Mouse (Mus musculus): ENCODE measurements at regions not wholly inside any gene's neighbourhood (a gene's known extent, or its start where the extent isn't known, plus 50 kb on each side); places are given as distances from the start of the nearest gene placed in this dataset.

DNA sequence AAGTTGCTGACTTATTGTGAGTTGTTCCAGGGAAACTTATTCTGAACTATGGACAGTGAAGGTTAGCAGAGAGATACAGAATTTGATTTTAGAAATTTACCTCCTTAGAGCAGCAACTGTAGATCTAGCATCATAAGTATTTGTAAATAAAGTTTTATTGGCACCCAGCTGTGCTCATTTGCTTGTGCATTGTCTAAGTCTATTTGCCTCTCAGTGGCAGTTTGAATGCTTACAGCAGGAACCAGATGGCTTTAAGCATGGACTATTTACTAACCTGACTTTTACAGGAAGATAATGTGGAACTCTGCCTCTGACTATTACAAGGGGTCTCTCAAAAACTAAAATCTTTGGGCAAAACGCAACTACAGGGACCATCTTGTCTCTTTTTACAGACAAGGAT is 207.2 kb downstream of the Enc1 start:
- ATAC-seq (ENCODE audit: insufficient number of reproducible peaks, low FRiP score) = no peak
- 98% methylated on average over 1 of the region's 1 CpGs for WGBS

GRCm38 (mm10) chr13:97443731-97444428 is 203.0 kb downstream of the Enc1 start:
- 66% methylated on average over 14 of the region's 14 CpGs for WGBS
- Histone ChIP-seq H3K4me1 (replicated peaks) (peaks cover 50% of the 10 kb centered on the region), H3K27ac (ENCODE audit: poor library complexity, severe bottlenecking) (no peak overlapping the region), H3K27me3 (replicated peaks) (no peaks in the 10 kb centered on the region), H3K9me3 (replicated peaks) (no peaks in the 10 kb centered on the region), H3K4me2 (no peak overlapping the region), H3K4me3 (no peak overlapping the region), H3K36me3 (no peaks in the 10 kb centered on the region), H3K9ac (no peak overlapping the region)
- no peak for ATAC-seq (ENCODE audit: insufficient number of reproducible peaks, low FRiP score)

More for the DNA sequence above, 207.2 kb downstream of the Enc1 start:
- Histone ChIP-seq H3K36me3 (no peaks in the 10 kb centered on the region), H3K4me2 (no peak overlapping the region), H3K9me3 (replicated peaks) (no peaks in the 10 kb centered on the region), H3K4me1 (replicated peaks) (peaks cover 37% of the 10 kb centered on the region), H3K4me3 (no peak overlapping the region), H3K27me3 (replicated peaks) (no peaks in the 10 kb centered on the region), H3K27ac (ENCODE audit: poor library complexity, severe bottlenecking) (no peak overlapping the region), H3K9ac (no peak overlapping the region)

- H3K9me3 ChIP-seq (replicated peaks) = no peaks in the 10 kb centered on the region
- no peaks in the 10 kb centered on the region for H3K36me3 ChIP-seq
- no peak overlapping the region for H3K4me3 ChIP-seq
- H3K4me1 ChIP-seq (replicated peaks) = peaks cover 54% of the 10 kb centered on the region
- H3K9ac ChIP-seq = no peak overlapping the region
- no peaks in the 10 kb centered on the region for H3K27me3 ChIP-seq (replicated peaks)
- peak overlapping the region; percentile 51; the same call in 1 of the 2 replicates for H3K27ac ChIP-seq (ENCODE audit: poor library complexity, severe bottlenecking)
- 54% methylated on average over 1 of the region's 1 CpGs for WGBS
- peak overlapping the region; percentile 51; the same call in 1 of the 2 replicates for H3K4me2 ChIP-seq
- ATAC-seq (ENCODE audit: insufficient number of reproducible peaks, low FRiP score) = no peak
These were observed 201.9 kb downstream of the Enc1 start for GRCm38 (mm10) chr13:97442806-97443205.

- Histone ChIP-seq H3K9me3 (replicated peaks) (no peaks in the 10 kb centered on the region), H3K27me3 (replicated peaks) (no peaks in the 10 kb centered on the region), H3K9ac (no peak overlapping the region), H3K4me1 (replicated peaks) (peaks cover 55% of the 10 kb centered on the region), H3K27ac (ENCODE audit: poor library complexity, severe bottlenecking) (peak overlapping the region; percentile 51), H3K4me2 (peak overlapping the region; percentile 51), H3K4me3 (no peak overlapping the region), H3K36me3 (no peaks in the 10 kb centered on the region)
- WGBS = 24% methylated on average over 10 of the region's 10 CpGs
- no peak for ATAC-seq (ENCODE audit: insufficient number of reproducible peaks, low FRiP score)
These were observed 201.4 kb downstream of the Enc1 start for GRCm38 (mm10) chr13:97442283-97442682.

DNA sequence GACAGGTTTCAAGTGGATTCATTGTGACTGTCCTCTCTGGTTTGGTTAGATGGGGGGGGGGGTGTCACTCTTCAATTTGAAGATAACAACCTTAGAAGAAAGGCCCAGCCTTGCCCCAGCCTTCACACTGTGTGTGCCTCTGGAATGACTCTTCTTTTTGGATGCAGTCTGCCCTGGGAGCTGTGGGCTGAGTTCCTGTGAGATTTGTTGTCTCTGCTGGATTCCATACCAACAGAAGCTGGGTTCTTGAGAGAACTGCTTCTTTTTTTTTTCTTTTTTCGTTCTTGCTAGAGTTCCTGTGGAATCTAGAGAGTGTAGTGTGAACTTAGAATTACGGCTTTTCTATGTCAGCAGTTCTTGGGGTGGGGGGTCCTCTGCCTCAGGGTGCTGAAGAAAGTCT is 200.9 kb downstream of the Enc1 start:
- Histone ChIP-seq H3K4me1 (replicated peaks) (peaks cover 59% of the 10 kb centered on the region), H3K4me2 (peak overlapping the region; percentile 51), H3K9me3 (replicated peaks) (no peaks in the 10 kb centered on the region), H3K36me3 (no peaks in the 10 kb centered on the region), H3K27me3 (replicated peaks) (no peaks in the 10 kb centered on the region), H3K27ac (ENCODE audit: poor library complexity, severe bottlenecking) (peak overlapping the region; percentile 51; the same call in 1 of the 2 replicates), H3K4me3 (no peak overlapping the region), H3K9ac (no peak overlapping the region)
- 47% methylated on average over 2 of the region's 2 CpGs for WGBS
- no peak for ATAC-seq (ENCODE audit: insufficient number of reproducible peaks, low FRiP score)

- Histone ChIP-seq H3K4me1 (replicated peaks) (peaks cover 77% of the 10 kb centered on the region), H3K9me3 (replicated peaks) (no peaks in the 10 kb centered on the region), H3K9ac (peak overlapping the region; percentile 31), H3K27me3 (replicated peaks) (no peaks in the 10 kb centered on the region), H3K27ac (ENCODE audit: poor library complexity, severe bottlenecking) (0 out of 2 replicates have a peak overlapping the region, but pooled peaks have one; percentile 16), H3K36me3 (no peaks in the 10 kb centered on the region), H3K4me3 (peak overlapping the region; percentile 17), H3K4me2 (peak overlapping the region; percentile 61)
- ATAC-seq (ENCODE audit: insufficient number of reproducible peaks, low FRiP score) = no peak
- 16% methylated on average over 16 of the region's 16 CpGs for WGBS
These were observed 198.5 kb downstream of the Enc1 start for GRCm38 (mm10) chr13:97439216-97439979.

- H3K36me3 ChIP-seq = no peaks in the 10 kb centered on the region
- 38% methylated on average over 12 of the region's 12 CpGs for WGBS
- H3K4me2 ChIP-seq = peak overlapping the region; percentile 61
- H3K9me3 ChIP-seq (replicated peaks) = no peaks in the 10 kb centered on the region
- ATAC-seq (ENCODE audit: insufficient number of reproducible peaks, low FRiP score) = no peak
- no peak overlapping the region for H3K9ac ChIP-seq
- peaks cover 75% of the 10 kb centered on the region for H3K4me1 ChIP-seq (replicated peaks)
- peak overlapping the region; percentile 17 for H3K4me3 ChIP-seq
- no peaks in the 10 kb centered on the region; the same call in 1 of the 2 replicates for H3K27me3 ChIP-seq (replicated peaks)
- no peak overlapping the region for H3K27ac ChIP-seq (ENCODE audit: poor library complexity, severe bottlenecking)
These were observed 197.8 kb downstream of the Enc1 start for GRCm38 (mm10) chr13:97438692-97439091.

- Histone ChIP-seq H3K4me2 (peak overlapping the region; percentile 61; the same call in 1 of the 2 replicates), H3K27ac (ENCODE audit: poor library complexity, severe bottlenecking) (no peak overlapping the region), H3K9ac (no peak overlapping the region), H3K4me3 (no peak overlapping the region), H3K36me3 (no peaks in the 10 kb centered on the region), H3K27me3 (replicated peaks) (peaks cover under 1% of the 10 kb centered on the region; the same call in 1 of the 2 replicates), H3K9me3 (replicated peaks) (no peaks in the 10 kb centered on the region), H3K4me1 (replicated peaks) (peaks cover 75% of the 10 kb centered on the region)
- WGBS = 87% methylated on average over 3 of the region's 3 CpGs
- no peak for ATAC-seq (ENCODE audit: insufficient number of reproducible peaks, low FRiP score)
These were observed 197.4 kb downstream of the Enc1 start for GRCm38 (mm10) chr13:97438277-97438676.

DNA sequence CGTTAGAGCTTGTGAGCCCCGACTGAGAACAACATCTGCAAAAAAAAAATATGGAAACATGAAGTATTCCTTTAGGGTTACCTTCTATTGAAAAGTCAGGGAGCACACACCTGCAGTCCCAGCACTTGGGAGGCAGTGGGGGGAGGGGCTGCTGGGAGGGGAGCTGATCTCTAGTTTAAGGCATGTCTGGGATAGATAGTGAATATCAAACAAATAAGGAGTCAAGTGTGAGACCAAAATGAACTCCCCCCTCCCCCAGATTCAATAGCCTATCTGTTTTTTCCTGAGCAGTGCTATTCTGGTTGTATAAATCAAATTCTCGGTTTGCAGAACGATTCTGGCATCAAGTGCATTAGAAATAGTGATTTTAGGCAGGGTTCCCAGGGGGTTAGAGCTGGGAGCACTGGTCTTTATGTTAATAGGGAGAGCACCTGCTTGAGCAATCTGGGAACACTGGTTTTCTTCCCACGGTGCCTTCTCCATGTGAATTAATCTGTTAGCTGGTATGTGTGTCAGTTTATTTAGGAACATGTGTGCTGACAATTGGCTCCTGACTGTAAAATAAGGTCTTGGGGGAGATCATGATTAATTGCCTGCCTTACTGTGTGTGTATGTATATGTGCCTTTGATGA is 195.9 kb downstream of the Enc1 start:
- H3K4me3 ChIP-seq = no peak overlapping the region
- H3K36me3 ChIP-seq = no peaks in the 10 kb centered on the region
- no peak for ATAC-seq (ENCODE audit: insufficient number of reproducible peaks, low FRiP score)
- H3K9ac ChIP-seq = no peak overlapping the region
- peaks cover 5% of the 10 kb centered on the region; the same call in 1 of the 2 replicates for H3K27me3 ChIP-seq (replicated peaks)
- peak overlapping the region; percentile 78; the same call in 1 of the 2 replicates for H3K4me2 ChIP-seq
- WGBS = 33% methylated on average over 5 of the region's 5 CpGs
- H3K4me1 ChIP-seq (replicated peaks) = peaks cover 63% of the 10 kb centered on the region
- H3K27ac ChIP-seq (ENCODE audit: poor library complexity, severe bottlenecking) = peak overlapping the region; percentile 74; the same call in 1 of the 2 replicates
- H3K9me3 ChIP-seq (replicated peaks) = no peaks in the 10 kb centered on the region

DNA sequence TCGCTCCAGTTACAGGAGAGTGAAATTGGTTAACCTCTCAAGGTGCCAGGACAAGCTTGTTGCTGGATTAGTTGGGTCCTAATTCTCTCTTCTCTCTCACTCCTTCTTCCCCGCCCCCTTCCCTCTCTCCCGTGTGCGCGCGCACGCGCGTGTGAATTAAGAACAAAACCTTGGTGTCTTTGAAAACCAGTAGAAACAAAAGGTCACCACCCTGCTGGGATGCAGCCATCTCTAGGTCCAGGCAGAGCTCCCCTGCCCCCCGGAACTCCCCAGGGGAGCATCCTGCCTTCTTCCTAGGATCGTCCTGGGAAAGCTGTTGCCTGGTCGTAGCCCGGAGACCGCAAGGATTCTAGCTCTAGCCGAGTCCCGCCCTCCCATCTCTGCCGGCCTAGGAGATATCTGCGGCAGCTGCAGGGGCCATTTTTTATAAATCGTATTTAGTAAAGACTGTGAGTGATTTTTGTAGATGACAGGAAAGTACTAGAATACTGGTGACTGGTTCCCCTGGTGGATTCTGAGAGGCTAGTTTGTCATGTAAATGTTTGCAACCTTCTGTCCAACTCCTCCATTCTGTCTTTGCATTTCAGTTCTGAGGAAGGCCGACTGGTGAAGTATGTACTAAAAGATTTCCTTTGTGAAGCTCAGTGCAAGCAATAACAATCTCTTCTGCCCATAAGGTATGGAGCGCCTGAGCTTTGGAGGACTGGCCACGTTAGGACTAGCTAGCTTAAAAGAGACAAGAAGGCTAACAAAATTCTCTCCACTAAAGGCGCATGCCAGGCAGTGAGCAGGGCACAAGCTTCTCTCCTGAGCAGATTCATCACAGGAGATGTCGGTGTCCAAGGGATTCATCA is 195.2 kb downstream of the Enc1 start:
- ATAC-seq (ENCODE audit: insufficient number of reproducible peaks, low FRiP score) = peak; percentile 46
- WGBS = 8% methylated on average over 24 of the region's 24 CpGs
- H3K9me3 ChIP-seq (replicated peaks) = no peaks in the 10 kb centered on the region
- peak overlapping the region; percentile 41 for H3K4me3 ChIP-seq
- H3K27me3 ChIP-seq (replicated peaks) = peaks cover 5% of the 10 kb centered on the region; the same call in 1 of the 2 replicates
- H3K9ac ChIP-seq = peak overlapping the region; percentile 55
- H3K27ac ChIP-seq (ENCODE audit: poor library complexity, severe bottlenecking) = peak overlapping the region; percentile 74
- peaks cover 55% of the 10 kb centered on the region for H3K4me1 ChIP-seq (replicated peaks)
- no peaks in the 10 kb centered on the region for H3K36me3 ChIP-seq
- H3K4me2 ChIP-seq = peak overlapping the region; percentile 78
